Mouse (Mus musculus) heart, postnatal 36 days (tissue): Measurements from ENCODE around the gene Ntpcr. TPM values are rescaled to one million over a fixed set of nuclear protein-coding genes. Genes with fewer than 3 reads are reported as not detected.
A peak's percentile ranks its signal among the peaks of the same experiment; 100 is the strongest.

ENCODE experiments used
- DNase-seq, 2 experiments: peaks; one replicate each; pipeline ENCODE4 v3.0.0; 2021 to 2022
- intact Hi-C: fragments of 180-260 bp; cut with DNase I; formaldehyde crosslinking; loops from one replicate; pipeline ENCODE4 v1.15.1; 2025
- total RNA-seq, 2 experiments: library from RNA; stranded (reverse); gene quantifications; 2 replicates each; pipeline ENCODE4 v1.2.3; 2021

The Ntpcr gene
- 10 to 100 TPM; 16.8 to 19.3 TPM for total RNA-seq

GRCm38 (mm10) chr8:125729746-125730145 lies at the start of gene Ntpcr:
Gene Ntpcr (plus strand): TSS chr8:125729963.
- DNase-seq, result no peak
- intact Hi-C loops, result loop anchor here (5.0 to 10.0 kb wide), 4 partner anchors 57 to 547 kb away; no protein-coding TSS in a partner anchor

- DNase-seq, result no peak
- intact Hi-C loops, result no loop called here
Observed at GRCm38 (mm10) chr8:125680851-125681408, 48.8 kb upstream of the Ntpcr start.

GRCm38 (mm10) chr8:125685216-125685760 lies 44.5 kb upstream of the Ntpcr start:
- no peak for DNase-seq
- intact Hi-C loops, result no loop called here

GRCm38 (mm10) chr8:125686221-125686865 lies 43.4 kb upstream of the Ntpcr start:
- intact Hi-C loops, result no loop called here
- no peak for DNase-seq

GRCm38 (mm10) chr8:125690166-125690915 lies 39.4 kb upstream of the Ntpcr start:
- DNase-seq, result peak; percentile 10 to 29
- intact Hi-C loops, result no loop called here

GRCm38 (mm10) chr8:125690961-125691360 lies 38.8 kb upstream of the Ntpcr start:
- no peak for DNase-seq
- intact Hi-C loops, result no loop called here

- no peak for DNase-seq
- intact Hi-C loops, result no loop called here
Observed at GRCm38 (mm10) chr8:125692447-125692846, 37.3 kb upstream of the Ntpcr start.

- intact Hi-C loops, result no loop called here
- no peak for DNase-seq
Observed at GRCm38 (mm10) chr8:125693197-125693596, 36.6 kb upstream of the Ntpcr start.

- intact Hi-C loops, result no loop called here
- no peak for DNase-seq
Observed at GRCm38 (mm10) chr8:125695951-125696350, 33.8 kb upstream of the Ntpcr start.

GRCm38 (mm10) chr8:125699391-125700025 lies 30.3 kb upstream of the Ntpcr start:
- intact Hi-C loops, result no loop called here

GRCm38 (mm10) chr8:125700407-125700806 lies 29.4 kb upstream of the Ntpcr start:
- no peak for DNase-seq
- intact Hi-C loops, result no loop called here

More at GRCm38 (mm10) chr8:125699391-125700025, 30.3 kb upstream of the Ntpcr start:
- DNase-seq, result no peak

GRCm38 (mm10) chr8:125702868-125703473 lies 26.8 kb upstream of the Ntpcr start:
- intact Hi-C loops, result no loop called here

GRCm38 (mm10) chr8:125704434-125704833 lies 25.3 kb upstream of the Ntpcr start:
- DNase-seq, result no peak
- intact Hi-C loops, result no loop called here

More at GRCm38 (mm10) chr8:125702868-125703473, 26.8 kb upstream of the Ntpcr start:
- DNase-seq, result no peak

GRCm38 (mm10) chr8:125705816-125706215 lies 23.9 kb upstream of the Ntpcr start:
- intact Hi-C loops, result no loop called here
- no peak for DNase-seq

GRCm38 (mm10) chr8:125709171-125709570 lies 20.6 kb upstream of the Ntpcr start:
- intact Hi-C loops, result no loop called here
- DNase-seq, result no peak

- DNase-seq, result no peak
- intact Hi-C loops, result no loop called here
Observed at GRCm38 (mm10) chr8:125711514-125711913, 18.2 kb upstream of the Ntpcr start.

GRCm38 (mm10) chr8:125716211-125716610 lies 13.6 kb upstream of the Ntpcr start:
- no peak for DNase-seq

GRCm38 (mm10) chr8:125716613-125717012 lies 13.2 kb upstream of the Ntpcr start:
- intact Hi-C loops, result no loop called here
- no peak for DNase-seq

More at GRCm38 (mm10) chr8:125716211-125716610, 13.6 kb upstream of the Ntpcr start:
- intact Hi-C loops, result no loop called here

GRCm38 (mm10) chr8:125718914-125719313 lies 10.8 kb upstream of the Ntpcr start:
- no peak for DNase-seq
- intact Hi-C loops, result no loop called here

GRCm38 (mm10) chr8:125722675-125723074 lies 7.1 kb upstream of the Ntpcr start:
- peak; percentile 25 to 37 for DNase-seq
- intact Hi-C loops, result loop anchor here (10.0 kb wide), 1 partner anchor 398 kb away; no protein-coding TSS in a partner anchor
